Mouse (Mus musculus) megakaryocyte progenitor cell, adult 5-6 weeks (primary cell): Measurements from ENCODE around the gene AW551984. TPM values are rescaled to one million over a fixed set of nuclear protein-coding genes. Genes with fewer than 3 reads are reported as not detected.

ENCODE experiments used
- ATAC-seq: replicated peaks from 2 replicates; pipeline ENCODE4 v1.8.0; 2016; ENCODE audit warnings: mild to moderate bottlenecking, moderate TSS enrichment, inconsistent platforms; ENCODE audit not compliant: poor library complexity
- total RNA-seq, 2 experiments: library from RNA; stranded (forward) in 1 of 2; stranded (reverse) in 1 of 2; fragments of 157-497, 149-512 nt in 1 of 2; fragments of 200-1000 nt in 1 of 2; gene quantifications; 2 replicates each; pipeline versions ENCODE4 v1.2.3 to v1.2.4; 2015 to 2017

Gene AW551984
- total RNA-seq (2015): not detected in 2 replicates
- not detected in 2 replicates for total RNA-seq (2017)

- no peak for ATAC-seq
Measured at GRCm38 (mm10) chr9:39603999-39604453, at the start of gene AW551984. TSS of gene AW551984 (minus strand) at chr9:39604403.

GRCm38 (mm10) chr9:39647382-39647781 is 43.2 kb upstream of the AW551984 start:
- ATAC-seq: 0 out of 2 replicates have a peak, but pooled peaks have one; percentile 23

- no peak for ATAC-seq
Measured at GRCm38 (mm10) chr9:39644785-39645184, 40.6 kb upstream of the AW551984 start, which contains the start of gene Olfr961. TSS of gene Olfr961 (plus strand) at chr9:39645085.

GRCm38 (mm10) chr9:39633913-39634594 is 29.9 kb upstream of the AW551984 start:
- no peak for ATAC-seq

GRCm38 (mm10) chr9:39629069-39629468 is 24.9 kb upstream of the AW551984 start:
- ATAC-seq: peak; percentile 86

GRCm38 (mm10) chr9:39624711-39625110 is 20.5 kb upstream of the AW551984 start:
- ATAC-seq: no peak

- ATAC-seq: no peak; the same call in 1 of the 2 replicates
Measured at GRCm38 (mm10) chr9:39623783-39624182, 19.6 kb upstream of the AW551984 start.

GRCm38 (mm10) chr9:39621073-39621472 is 16.9 kb upstream of the AW551984 start, which contains the start of gene Olfr960:
TSS of gene Olfr960 (plus strand) at chr9:39621373.
- ATAC-seq: no peak

- ATAC-seq: no peak
Measured at GRCm38 (mm10) chr9:39611953-39612352, 7.8 kb upstream of the AW551984 start.

GRCm38 (mm10) chr9:39610355-39610754 is 6.2 kb upstream of the AW551984 start, which contains the start of gene Olfr148:
TSS of gene Olfr148 (plus strand) at chr9:39610655.
- ATAC-seq: no peak

- no peak for ATAC-seq
Measured at GRCm38 (mm10) chr9:39608497-39608896, 4.3 kb upstream of the AW551984 start.

- no peak for ATAC-seq
Measured at GRCm38 (mm10) chr9:39603333-39603845, 814 bp downstream of the AW551984 start.

- ATAC-seq: no peak
Measured at GRCm38 (mm10) chr9:39602536-39603332, 1.5 kb downstream of the AW551984 start.

- ATAC-seq: no peak
Measured at GRCm38 (mm10) chr9:39577050-39577449, 27.2 kb downstream of the AW551984 start.

GRCm38 (mm10) chr9:39575469-39575868 is 28.7 kb downstream of the AW551984 start, which contains the start of gene Olfr959:
TSS of gene Olfr959 (minus strand) at chr9:39575569.
- ATAC-seq: no peak

- no peak for ATAC-seq
Measured at GRCm38 (mm10) chr9:39558349-39558647, 45.9 kb downstream of the AW551984 start.

GRCm38 (mm10) chr9:39557529-39558348 is 46.5 kb downstream of the AW551984 start:
- ATAC-seq: no peak

GRCm38 (mm10) chr9:39553946-39554345 is 50.3 kb downstream of the AW551984 start, which contains the start of gene Olfr958:
TSS of gene Olfr958 (minus strand) at chr9:39554054.
- ATAC-seq: no peak

GRCm38 (mm10) chr9:39550806-39551205 is 53.4 kb downstream of the AW551984 start:
- ATAC-seq: no peak
